Mouse (Mus musculus) adrenal gland, adult 8-10 months (tissue): Measurements from ENCODE around the gene Msrb2. TPM values are rescaled to one million over a fixed set of nuclear protein-coding genes. Genes with fewer than 3 reads are reported as not detected.

ENCODE experiments used
- DNase-seq: peaks from one replicate; pipeline ENCODE4 v3.0.0; 2022
- total RNA-seq, 4 experiments: library from RNA; stranded (reverse); gene quantifications; 2 replicates each; pipeline ENCODE4 v1.2.4; 2022

The Msrb2 gene
- 10 to 100 TPM; 29.5 to 33.6 (median 30.5) TPM for total RNA-seq

DNA sequence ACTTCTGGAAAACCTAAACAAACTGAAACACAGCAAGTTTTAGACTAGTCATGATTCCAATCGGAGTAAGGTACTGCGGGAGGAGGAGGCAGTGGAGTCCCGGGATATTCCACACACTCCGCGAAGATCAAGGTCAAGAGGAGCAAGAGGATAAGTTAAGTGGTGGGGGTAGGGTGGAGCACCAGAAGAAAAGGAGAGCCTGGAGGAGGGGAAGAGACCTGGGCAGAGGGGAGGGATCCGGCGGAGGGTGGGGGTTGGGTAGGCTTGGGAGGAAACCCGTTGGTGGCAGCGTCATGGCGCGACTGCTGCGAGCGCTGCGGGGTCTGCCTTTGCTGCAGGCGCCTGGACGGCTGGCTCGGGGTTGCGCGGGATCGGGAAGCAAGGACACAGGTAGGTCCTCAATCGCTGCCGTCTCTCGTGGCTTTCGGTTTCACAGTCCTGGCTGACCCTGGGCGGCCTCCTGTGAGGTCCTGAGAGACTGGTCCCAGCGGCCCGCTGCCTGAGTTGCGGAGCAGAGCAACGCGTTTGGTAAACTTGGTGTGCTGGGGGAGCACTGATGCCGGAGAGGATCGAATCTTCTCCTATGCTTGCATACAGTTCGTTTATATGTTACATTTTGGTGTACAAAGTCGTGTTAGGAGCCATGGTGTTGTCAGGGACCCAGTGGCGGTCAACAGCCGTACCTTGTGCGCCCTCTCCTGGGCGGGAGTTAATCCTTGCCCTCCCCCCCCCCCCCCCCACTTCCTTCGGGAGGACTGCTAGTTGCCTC lies at the start of gene Msrb2:
TSS of gene Msrb2 (plus strand) at position 51 of the 769 bp plus-strand sequence.
- DNase-seq: peak; percentile 63

DNA sequence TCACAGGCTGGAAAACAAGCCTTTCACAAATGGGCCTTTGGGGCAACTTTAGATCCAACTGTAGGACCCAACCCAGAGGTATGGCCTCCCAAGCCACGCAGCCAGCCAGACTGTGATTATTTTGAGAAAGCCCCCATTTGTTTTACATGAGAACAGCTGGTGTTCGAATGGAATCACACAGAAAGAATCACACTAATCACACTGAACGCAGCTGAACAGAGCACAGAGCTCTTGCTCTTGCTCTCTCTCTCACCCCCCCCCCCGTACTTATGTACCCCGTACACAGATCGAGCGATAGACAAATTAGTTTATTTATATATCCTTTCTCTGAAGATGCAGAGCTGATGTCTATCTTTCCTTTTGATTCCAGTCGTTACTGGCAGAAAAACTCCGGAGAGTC lies 48.8 kb upstream of the Msrb2 start:
- DNase-seq: no peak

DNA sequence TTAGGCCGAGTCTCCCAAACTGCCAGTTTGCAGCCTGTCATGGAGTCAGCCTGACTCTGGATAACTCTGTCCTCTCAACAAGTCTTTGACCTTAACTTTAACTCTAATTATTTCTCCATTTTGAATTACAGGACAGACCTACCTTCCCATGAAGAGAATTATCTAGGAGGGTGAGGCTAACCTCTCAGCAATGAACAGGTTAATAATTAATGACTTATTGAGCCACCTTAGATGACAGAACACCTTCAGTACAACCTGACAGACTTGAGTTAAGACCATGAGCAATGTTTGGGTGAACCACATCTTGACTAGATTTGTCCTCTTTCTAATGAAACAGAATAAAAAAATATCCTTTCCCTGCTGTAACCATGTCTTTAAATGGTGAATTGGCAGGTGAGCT lies 44.9 kb upstream of the Msrb2 start:
- no peak for DNase-seq

DNA sequence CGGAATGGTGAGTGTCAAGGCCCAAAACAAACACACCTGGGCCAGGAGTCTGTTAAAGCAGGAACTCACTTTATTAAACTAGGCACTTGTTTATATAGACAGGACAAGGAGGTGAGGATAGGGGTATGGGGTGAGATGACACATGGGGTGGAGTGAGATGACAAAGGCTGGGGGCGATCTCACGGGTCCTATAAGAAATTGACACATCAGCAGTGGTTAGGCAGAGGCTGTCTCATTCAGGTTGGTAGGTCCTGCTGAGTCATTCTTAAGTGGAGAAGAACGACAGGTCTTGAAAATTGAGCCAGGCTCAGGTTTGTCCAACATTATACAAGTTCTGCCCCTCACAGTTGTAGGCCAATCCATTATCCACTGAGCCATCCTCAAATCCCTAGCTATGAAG lies 43.4 kb upstream of the Msrb2 start:
- DNase-seq: no peak

DNA sequence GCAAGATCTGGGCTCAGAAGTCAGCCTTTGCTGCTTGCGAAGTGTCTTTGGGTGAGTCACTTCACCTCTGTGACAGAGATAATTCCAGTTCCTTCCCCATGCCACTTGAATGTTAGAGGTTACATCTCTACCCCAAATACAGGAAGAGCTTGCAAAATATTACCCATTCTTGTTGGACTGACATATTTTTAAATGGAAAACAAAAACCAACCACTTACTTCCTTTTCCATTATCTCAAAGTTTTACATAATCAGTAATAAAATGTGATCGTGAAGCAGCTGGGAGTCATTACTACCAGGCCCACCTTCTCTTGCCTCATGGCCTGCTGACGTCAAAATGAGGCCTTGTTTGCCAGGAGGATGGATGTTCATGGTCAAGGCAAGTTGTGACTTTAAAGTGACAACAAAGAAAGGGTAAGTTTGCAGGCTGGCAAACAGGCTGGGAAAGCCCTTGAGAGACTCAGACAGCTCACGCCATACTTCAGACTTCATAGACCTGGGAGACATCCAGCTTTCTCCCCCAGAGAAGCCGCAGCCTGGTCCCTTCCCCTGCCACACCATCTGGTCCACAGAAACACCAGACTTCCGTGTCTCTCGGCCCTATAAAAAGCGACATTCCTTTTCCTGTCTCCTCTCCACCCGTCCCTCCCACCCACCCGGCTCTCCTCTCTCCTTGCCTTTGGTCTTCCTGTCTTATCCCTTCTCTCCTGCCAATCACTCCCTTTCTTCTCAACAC lies 27.2 kb upstream of the Msrb2 start:
- peak; percentile 29 for DNase-seq

DNA sequence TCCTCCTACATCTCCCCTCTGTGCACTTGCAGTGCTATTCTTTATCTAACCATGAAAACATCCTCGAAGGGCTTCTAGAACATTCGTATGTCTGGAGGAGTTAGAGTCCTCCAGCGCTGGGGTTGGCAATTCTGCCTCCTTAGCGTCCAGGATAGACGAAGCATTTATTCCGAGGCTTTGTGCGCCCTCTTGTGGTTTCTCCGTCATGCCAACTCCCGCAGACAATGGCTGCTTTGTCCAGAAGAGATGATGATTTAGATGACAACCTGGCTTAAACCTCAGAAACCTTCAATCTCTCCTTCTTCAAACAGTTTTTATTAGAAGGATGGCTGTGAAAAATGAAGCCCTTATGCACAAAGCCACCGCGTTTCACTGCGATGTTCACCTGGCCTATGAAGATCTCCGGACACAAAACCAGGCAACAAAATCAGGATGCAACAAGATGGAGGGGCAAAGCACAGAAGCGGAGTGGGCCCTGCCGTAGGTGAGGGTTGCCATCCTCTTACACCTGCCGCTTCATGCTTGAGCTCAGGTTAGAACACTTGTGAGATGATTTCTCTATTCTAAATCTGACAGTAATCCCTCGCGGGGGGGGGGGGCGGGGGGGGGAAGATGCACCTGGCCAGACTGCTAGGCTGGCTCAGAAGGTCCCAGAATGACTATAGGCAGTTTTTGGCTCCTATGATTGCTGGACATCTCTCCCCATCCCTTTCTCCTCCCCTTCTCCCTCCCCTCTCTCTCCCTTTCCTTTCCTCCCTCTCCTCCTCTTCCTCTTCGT lies 26.4 kb upstream of the Msrb2 start:
- peak; percentile 72 for DNase-seq

DNA sequence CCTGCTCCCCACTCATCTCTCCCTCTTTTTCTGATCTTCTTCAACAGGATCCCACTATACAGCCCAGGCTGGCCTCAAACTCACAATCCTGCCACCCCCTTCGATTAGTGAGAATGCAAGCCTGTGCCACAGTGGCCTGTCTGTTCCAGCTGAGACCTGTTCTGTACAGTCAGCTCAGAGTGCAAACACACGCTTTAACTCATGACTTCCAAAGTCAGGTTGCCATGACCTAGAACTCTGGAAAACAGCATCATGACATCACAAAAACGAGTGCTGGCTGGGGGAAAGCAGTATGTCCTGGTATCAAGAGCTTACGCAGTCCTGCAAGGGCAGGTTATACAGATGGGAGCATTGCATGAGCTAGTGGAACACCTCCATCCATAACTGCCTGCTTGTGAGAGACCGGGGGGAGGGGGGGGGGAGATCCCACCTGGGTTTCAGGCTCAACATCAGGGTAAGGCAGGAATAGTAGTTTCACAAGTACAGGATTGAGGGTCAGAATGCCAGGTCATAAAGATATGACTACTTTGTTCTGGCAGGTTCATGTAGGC lies 25.8 kb upstream of the Msrb2 start:
- no peak for DNase-seq

DNA sequence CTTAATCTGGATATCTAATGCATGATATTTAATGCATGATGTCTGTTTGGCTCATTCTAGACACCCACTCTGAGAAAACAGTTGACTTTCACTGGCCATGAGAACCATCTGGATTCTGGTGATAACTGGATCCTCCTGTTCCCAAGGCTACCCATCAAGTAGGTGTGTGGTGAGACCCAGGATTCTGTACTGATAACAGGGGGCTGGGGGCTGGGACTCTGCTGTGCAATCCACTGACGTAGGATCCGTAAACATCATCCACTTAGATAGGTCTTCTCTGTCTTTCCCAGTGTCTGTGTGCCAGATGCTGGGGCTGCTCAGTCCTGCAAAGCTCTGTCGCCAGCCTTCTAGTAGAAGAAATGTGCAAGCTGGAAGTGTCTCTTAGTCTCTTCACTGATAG lies 22.8 kb upstream of the Msrb2 start:
- no peak for DNase-seq

DNA sequence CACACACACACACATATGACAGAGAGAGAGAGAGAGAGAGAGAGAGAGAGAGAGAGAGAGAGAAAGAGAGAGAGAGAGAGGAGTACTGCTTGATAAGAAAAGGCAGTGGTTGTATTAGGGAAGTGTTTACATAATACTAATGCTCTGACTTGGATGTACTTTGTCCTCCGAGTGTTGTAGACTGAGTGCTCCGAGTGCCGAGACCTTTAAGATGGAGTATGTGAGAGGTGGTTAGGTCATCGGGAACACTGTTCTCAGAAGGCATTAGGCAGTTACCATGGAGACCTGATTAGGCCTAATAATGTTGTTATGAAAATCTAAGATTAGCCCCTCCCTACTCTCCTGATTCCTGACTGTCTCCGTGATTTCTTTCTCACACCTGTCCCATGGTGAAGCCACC lies 21.1 kb upstream of the Msrb2 start:
- no peak for DNase-seq

DNA sequence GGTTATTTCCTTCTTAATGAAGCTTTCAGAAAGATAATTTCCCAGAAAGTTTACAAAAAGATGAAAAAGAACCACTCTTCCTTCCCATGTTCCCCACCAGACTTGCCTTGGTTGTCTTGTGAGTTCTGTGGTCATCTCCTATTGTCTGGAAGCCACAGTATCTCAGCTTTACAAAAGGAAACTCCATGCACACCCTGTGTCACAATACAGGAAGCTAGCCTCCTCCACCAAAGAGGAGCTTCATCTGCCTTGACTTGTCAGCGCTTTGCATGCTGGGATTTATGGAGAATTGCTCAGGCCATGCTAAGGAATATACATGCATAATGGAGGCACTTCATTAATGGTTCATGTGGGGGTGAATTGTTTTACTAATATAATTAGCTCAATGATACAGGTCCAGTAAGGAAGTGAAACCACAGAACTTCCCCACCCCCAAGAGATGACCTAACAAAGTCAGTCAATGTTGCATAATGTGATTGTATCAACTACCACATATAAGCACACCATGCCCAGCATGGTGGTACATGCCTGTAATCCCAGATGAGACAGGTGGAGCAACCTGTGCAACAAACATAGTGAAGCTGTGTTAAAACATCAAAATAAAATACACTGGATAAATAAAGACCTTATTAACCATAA lies 19.5 kb upstream of the Msrb2 start:
- DNase-seq: no peak

DNA sequence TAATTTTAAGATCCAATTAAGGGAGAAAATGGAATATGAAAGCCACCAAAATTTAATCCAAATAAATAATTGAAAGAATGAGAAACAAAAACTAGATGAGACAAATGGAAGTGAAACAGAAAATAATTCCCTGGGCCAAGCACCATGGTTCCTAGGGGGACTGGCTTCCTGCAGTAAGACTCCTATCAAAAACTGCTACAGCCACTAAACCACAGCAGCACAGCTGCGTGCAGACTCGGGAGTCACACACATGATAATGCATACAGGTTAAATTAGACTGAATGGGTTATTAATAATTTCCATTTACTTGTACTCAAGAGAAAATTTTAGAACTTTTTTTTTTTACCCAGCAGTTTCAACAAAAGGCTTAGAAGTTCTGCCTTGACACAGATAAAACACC lies 18.1 kb upstream of the Msrb2 start:
- DNase-seq: no peak

DNA sequence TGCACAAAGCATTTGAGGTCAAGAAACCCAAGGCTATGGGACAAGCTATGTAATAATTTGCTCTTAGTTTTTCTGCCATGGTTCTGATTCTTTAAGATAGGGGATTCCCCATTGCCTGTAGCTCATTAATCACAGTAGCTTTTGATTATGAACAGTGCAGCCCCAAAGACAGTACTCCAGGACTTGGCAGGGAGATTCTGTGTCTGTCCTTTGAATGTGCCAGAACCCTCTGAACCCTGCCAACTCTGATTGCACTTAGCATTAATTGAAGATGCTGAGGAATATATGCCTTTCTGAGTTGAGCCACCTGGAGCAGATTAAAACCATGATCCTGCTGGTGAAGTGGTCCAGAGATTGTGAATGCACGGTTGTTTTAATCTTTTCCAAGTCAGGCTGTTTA lies 8.4 kb upstream of the Msrb2 start:
- DNase-seq: no peak

DNA sequence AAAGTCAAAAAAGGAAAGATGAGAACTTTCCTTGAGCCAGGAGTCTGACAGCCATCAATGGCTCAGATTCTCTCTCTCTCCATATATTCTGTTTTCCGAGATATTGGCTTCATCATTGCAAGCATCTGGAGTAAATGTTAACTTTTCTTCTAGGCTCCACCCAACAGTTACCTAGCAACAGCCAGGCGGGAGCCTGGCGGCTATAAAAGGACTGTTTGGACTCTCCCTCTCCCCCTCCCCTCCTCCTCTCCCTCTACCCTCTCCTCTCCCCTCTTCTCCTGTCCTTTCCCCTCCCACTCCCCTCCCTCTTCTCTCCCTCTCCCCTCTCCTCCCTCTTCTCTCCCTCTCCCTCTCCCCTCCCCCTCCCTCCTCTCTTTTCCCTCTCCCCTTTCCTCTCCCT lies 4.8 kb upstream of the Msrb2 start:
- no peak for DNase-seq

DNA sequence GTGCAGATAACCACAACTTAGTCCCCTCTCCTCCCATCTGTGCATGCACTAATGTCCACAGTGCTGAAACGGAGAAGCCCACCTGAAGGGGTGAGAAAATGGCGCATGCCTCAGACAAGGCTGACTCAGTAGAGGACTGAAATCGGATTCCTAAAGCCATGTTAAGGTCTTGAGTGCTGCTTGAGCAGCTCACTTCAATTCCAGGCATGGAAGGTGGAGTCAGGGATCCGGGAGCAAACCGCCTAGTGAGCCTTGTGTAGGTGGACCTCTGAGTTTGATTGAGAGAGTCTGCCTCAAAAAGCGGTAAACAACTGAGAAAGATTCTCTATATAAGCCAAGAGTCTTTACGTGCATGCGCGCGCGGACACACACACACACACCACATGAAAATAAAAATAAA lies 4.1 kb upstream of the Msrb2 start:
- no peak for DNase-seq

DNA sequence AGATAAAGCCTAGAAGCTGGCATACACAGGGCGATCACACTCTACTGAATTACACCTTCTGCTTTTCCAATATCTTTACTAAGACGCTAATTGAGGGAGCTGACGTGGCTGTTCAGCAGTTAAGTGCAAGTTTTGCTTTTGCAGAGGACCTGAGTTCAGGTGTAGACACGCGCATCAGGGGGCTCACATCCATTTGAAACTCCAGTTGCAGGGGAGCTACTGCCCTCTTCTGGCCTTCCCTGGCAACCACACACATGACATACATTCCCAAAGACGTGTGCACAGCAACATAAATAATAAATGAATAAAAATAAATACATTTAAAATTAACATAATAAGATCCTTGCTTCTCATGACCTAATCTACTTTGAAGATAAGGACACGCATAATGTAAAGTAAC lies 2.5 kb downstream of the Msrb2 start:
- no peak for DNase-seq

DNA sequence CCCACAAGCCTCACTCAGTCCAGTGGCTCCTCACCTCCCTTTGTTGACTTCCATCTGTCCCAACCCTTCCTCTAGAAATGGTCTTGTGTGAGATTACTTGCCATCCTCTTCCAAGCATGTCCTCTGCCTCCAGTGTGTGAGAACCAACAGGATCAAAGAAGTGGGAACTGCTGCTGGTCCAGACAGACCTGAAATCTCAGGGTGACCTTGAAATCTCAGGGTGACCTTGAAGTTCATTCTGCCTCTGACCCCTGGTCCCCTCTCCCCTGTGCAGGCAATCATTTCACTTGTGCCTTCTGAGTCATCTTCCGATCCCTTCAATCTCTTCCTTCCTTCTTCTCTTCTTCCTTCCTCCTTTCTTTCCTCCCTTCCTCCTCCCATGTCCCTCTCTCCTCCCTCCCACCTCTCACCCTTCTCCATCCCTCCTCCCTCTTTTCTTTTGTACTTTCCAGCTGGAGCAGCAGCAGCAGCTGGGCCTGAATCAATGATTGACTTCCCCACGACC lies 9.3 kb downstream of the Msrb2 start:
- DNase-seq: no peak

DNA sequence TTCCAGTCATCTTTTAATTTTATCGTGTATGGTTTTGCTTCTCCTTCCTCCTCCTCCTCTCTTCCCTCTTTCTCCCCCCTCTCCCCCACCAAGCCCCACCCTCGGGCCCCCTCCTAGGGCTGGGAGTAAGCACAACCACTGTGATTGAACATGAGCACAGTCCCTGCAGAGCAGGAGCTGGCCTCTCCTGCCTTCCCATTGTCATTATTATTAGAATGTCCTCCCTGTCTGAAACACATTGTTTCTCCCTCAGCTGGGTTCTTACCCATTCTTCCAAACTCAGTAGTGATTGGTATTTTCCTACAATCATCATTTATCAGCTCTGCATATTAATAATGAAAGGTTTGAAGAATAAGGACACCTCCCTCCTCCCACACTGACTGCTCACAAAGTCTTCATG lies 9.7 kb downstream of the Msrb2 start:
- no peak for DNase-seq

DNA sequence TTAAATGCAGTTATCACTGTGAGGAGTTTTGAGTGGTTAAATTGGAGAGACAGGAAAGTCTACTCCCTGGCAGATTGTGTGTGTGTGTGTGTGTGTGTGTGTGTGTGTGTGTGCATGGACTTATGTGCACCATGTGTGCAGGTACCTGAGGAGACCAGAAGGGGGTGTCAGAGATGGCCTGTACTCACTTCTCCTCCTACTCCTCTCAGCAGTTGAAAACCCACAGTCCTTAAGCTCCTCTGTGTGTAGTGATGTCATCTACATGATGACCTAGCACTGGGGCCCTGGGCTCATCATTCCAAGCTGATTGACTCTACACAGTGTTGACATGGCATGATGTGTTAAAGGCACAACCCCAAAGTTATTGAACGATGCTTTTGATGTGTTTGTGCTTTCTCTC lies 11.0 kb downstream of the Msrb2 start:
- DNase-seq: no peak

DNA sequence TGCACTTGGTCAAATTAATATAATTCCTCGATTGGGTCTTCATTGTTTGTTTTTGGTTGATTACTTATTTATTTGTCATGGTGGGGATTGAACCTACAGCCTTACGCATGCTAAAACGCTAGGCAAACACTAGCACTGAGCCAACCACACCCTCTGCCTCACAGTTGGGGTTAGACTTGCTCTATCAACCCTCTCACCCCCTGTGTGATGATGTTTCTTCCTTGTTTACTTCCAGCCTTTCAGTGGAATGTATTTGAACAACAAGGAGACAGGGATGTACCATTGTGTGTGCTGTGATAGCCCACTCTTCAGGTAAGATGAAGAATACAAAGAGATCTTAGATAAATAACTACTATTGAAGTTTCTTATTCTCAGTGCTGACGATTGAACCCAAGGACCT lies 11.8 kb downstream of the Msrb2 start:
- DNase-seq: no peak

DNA sequence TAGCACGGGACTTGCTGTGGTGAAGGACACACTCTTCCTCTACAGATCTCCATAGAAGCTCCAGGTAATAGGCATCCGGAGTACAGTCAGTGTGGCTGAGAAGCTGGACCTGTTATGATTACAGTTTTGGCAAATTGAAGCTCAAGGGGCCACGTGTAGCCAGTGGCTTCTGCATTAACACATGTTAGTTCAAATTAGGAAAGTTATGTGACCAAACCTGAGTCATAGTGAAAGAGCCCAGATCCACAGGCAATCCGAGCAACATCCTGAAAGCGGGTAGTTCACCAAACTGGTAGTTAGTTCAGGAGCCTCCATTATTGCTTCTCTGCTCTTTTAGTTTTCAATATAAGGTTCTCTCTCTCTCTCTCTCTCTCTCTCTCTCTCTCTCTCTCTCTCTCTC lies 14.5 kb downstream of the Msrb2 start:
- no peak for DNase-seq

DNA sequence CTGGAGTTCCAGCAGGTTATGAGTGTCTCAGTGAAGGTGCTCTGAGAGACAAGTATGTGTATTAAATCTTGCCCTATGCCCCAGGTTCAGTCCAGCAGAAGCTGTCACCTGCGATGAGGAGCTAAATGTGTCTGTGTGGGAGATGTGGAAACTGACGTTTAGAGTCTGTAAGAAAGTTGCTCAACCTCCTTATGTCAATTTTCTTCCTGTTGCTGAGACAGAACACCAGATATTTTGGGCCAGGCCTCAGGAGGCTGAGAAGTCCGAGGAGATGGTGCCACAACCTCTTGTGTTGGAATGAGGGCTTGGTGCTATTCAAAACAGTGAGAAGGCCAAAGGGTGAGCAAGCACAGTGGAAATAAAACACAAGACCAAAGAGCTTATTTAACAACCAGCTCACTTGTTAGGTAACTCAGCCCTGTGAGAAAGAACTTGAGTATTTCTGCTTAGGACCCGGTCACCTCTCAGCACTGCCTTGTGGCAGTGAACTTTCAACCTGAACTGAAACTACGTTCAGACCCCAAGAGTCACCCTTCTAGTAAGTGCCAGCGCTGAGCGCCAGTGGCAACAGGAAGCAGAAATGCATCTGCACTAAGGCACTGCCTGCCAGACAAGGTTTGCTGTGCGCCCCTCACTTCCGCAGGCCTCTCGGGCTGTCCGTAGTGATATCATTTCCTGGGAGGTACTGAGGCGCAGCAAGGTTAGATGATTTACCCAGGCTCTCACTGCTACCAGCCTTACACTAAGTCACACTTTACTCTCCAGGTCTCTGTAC lies 17.3 kb downstream of the Msrb2 start:
- no peak for DNase-seq
